Mouse (Mus musculus): ENCODE measurements around the gene Mettl24. TPM values are rescaled to one million over a fixed set of nuclear protein-coding genes. Genes with fewer than 3 reads are reported as not detected.
"Not testable (repeated sequence)": the region's sequence is repeated elsewhere in the genome, so short reads cannot be mapped to it uniquely, and the experiment has no call there.

Gene Mettl24
- polyA plus RNA-seq, 1 experiment: not detected

DNA sequence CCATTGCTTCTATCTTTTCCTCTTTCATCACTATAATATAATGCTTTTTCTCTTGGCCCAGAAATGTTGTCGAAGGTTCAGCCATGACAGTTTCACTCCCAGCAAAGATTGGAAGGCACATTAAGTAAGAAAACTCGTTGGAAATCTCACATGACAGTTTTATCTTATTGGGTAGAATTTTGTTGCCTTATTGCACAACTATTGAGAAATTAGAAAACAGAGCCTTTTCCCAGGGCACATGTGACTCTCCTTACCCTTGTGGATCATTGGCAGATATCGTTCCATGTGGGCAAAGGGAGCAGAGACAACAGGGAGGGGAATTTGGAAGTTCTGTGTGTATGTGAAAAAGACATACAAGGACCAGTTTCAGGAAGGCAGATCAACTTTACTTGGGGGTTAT is 107.3 kb downstream of the Mettl24 start:
- Histone ChIP-seq H3K4me1 (ENCODE audit: control insufficient read depth, insufficient read depth, low read length) (no peaks in the 10 kb centered on the region), H3K27ac (ENCODE audit: insufficient read depth, low read depth, low read length) (no peak overlapping the region), H3K4me3 (ENCODE audit: insufficient read depth, low read depth, low read length) (no peak overlapping the region)
- WGBS: 75% methylated on average over 3 of the region's 3 CpGs
- no peak for TF ChIP-seq POLR2A (IDR thresholded peaks at IDR 0.05; ENCODE audit: insufficient read depth, low read depth, low read length)
- TF ChIP-seq CTCF (IDR thresholded peaks at IDR 0.05; ENCODE audit: insufficient read depth, low read depth, low read length): no peak

DNA sequence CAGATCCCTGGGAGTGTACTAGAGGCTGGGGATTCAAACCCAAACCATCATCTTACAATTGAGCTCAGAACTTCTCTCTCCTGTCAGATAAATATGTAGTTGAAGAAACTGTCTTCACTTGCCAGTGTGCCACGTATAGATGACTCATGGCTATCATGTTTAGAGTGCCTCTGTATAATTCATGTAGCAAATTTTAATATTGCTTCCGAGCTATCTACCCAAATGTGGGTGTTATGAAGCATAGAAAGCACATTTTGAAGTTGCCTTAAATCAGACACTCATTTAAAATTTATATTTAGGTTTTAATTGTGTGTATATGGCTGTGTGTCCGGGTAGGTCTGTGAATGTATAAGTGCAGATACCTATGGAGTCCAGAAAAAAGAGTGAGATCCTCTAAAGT is 109.0 kb downstream of the Mettl24 start:
- WGBS: 87% methylated on average over 3 of the region's 3 CpGs
- H3K27ac ChIP-seq (ENCODE audit: insufficient read depth, low read depth, low read length): no peak overlapping the region

DNA sequence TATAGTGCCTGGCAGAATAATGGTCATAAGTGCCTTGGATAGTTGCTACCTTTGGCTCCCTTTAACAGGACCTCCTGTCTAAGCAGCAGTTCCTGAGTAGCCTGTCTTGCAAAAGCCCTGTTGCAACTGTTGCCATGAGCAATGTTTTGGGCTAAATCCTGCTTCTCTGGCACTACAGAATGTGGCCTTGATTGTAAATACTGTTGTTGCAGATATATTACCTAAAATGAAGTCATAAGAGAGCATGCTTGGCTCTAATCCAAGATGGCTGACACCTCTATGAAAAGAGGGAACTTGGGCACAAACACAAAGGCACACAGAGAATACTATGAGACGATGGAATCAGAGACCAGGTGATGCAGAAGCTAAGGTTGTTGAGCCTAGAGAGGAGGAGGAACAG is 122.1 kb downstream of the Mettl24 start:
- Histone ChIP-seq H3K27ac (ENCODE audit: insufficient read depth, low read depth, low read length) (no peak overlapping the region), H3K4me3 (ENCODE audit: insufficient read depth, low read depth, low read length) (no peak overlapping the region), H3K4me1 (ENCODE audit: control insufficient read depth, insufficient read depth, low read length) (no peaks in the 10 kb centered on the region)
- WGBS: 63% methylated on average over 1 of the region's 1 CpGs
- TF ChIP-seq POLR2A (IDR thresholded peaks at IDR 0.05; ENCODE audit: insufficient read depth, low read depth, low read length) (no peak), CTCF (IDR thresholded peaks at IDR 0.05; ENCODE audit: insufficient read depth, low read depth, low read length) (no peak)

More for the DNA sequence above, 109.0 kb downstream of the Mettl24 start:
- Histone ChIP-seq H3K4me3 (ENCODE audit: insufficient read depth, low read depth, low read length) (no peak overlapping the region), H3K4me1 (ENCODE audit: control insufficient read depth, insufficient read depth, low read length) (no peaks in the 10 kb centered on the region)
- TF ChIP-seq POLR2A (IDR thresholded peaks at IDR 0.05; ENCODE audit: insufficient read depth, low read depth, low read length) (no peak), CTCF (IDR thresholded peaks at IDR 0.05; ENCODE audit: insufficient read depth, low read depth, low read length) (no peak)

DNA sequence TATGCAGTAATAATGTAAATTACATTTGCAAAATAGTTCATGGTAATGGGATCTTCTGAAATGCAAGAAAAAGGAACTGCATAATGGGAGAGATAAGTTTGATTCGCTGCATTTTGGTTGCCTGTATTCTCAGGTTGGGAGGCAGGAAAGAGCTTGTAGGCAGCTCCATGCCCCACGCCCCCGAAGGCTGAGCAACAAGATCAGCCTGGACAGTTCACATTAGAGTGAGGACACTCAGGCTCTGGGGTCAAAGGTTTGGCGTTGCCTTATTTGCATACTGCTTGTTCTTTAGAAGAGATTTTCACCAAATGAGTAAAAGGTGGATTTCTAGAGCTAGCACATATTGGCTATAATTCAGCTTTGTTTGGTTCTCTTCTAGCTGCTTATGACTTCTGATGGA is 123.1 kb downstream of the Mettl24 start:
- H3K4me3 ChIP-seq (ENCODE audit: insufficient read depth, low read depth, low read length): no peak overlapping the region
- no peaks in the 10 kb centered on the region for H3K4me1 ChIP-seq (ENCODE audit: control insufficient read depth, insufficient read depth, low read length)
- TF ChIP-seq CTCF (IDR thresholded peaks at IDR 0.05; ENCODE audit: insufficient read depth, low read depth, low read length): no peak
- no peak for TF ChIP-seq POLR2A (IDR thresholded peaks at IDR 0.05; ENCODE audit: insufficient read depth, low read depth, low read length)
- 88% methylated on average over 4 of the region's 4 CpGs for WGBS
- no peak overlapping the region for H3K27ac ChIP-seq (ENCODE audit: insufficient read depth, low read depth, low read length)

DNA sequence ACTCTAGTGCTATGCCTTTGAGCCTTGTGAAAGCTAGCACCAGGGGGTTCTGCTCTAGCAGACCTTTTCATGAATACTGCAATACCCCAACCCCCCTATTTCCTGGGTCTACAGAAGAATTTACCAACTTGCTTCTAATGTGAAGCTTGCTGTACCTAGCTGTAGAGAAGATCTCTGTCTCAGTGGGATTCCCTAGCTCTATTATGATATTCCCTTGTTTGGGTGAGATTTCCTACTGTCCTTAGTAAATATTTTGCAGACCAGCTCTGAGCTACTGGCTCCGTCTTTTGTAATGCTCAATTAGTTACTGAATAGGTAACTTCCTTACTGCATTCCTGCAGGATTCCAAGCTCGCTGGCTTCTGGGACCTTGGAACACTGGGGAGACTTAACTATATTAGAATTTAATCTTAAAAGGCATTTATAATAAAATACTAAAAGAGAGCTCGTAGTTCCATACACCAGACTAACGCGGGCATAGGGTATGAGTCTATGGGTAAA is 126.4 kb downstream of the Mettl24 start:
- H3K27ac ChIP-seq (ENCODE audit: insufficient read depth, low read depth, low read length); H3K4me1 ChIP-seq (ENCODE audit: control insufficient read depth, insufficient read depth, low read length); H3K4me3 ChIP-seq (ENCODE audit: insufficient read depth, low read depth, low read length): not testable (repeated sequence)
- WGBS: 57% methylated on average over 5 of the region's 5 CpGs

DNA sequence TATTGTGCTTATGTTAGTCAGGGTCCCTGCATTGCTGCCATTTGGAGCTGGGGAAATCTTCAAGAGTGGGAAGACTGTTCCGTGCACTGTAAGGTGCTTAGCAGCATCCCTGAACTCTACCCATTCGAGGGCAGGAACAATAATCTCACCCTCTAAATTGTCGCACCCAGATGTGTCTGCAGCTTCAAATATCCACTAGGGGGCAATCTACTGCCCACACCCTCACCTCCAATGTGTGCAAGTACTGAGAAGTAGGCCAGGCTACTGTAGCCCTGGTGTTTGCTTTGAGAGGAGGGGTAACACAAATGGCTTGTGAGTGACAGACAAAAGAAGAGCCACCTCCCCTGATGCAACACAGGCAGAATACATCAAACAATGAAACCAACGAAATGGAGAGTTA is 130.5 kb downstream of the Mettl24 start:
- WGBS: 77% methylated on average over 4 of the region's 4 CpGs
- Histone ChIP-seq H3K4me3 (ENCODE audit: insufficient read depth, low read depth, low read length) (no peak overlapping the region), H3K4me1 (ENCODE audit: control insufficient read depth, insufficient read depth, low read length) (no peaks in the 10 kb centered on the region), H3K27ac (ENCODE audit: insufficient read depth, low read depth, low read length) (no peak overlapping the region)
- no peak for TF ChIP-seq CTCF (IDR thresholded peaks at IDR 0.05; ENCODE audit: insufficient read depth, low read depth, low read length)
- TF ChIP-seq POLR2A (IDR thresholded peaks at IDR 0.05; ENCODE audit: insufficient read depth, low read depth, low read length): no peak

DNA sequence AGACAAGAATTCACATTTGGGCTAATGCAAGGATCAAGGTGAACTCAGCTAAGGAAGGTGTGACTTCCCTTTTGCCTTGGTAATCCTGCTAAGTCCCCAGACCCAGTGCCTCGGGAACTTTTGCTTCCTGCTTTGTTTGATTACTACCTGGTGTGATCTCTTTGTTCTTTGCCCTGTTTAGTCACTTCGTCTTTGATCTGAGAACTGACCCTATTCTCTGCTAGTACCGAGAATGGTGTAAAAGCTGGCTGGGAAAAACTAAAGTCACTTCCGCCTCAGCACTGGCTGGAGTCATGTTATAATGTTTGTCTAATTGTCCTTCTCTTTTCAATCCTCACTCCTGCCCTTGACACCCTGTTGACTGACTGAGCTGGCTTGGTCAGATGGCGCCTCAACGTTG is 133.4 kb downstream of the Mettl24 start:
- 63% methylated on average over 6 of the region's 6 CpGs for WGBS
- Histone ChIP-seq H3K4me1 (ENCODE audit: control insufficient read depth, insufficient read depth, low read length) (no peaks in the 10 kb centered on the region), H3K4me3 (ENCODE audit: insufficient read depth, low read depth, low read length) (no peak overlapping the region), H3K27ac (ENCODE audit: insufficient read depth, low read depth, low read length) (no peak overlapping the region)
- no peak for TF ChIP-seq CTCF (IDR thresholded peaks at IDR 0.05; ENCODE audit: insufficient read depth, low read depth, low read length)
- no peak for TF ChIP-seq POLR2A (IDR thresholded peaks at IDR 0.05; ENCODE audit: insufficient read depth, low read depth, low read length)

DNA sequence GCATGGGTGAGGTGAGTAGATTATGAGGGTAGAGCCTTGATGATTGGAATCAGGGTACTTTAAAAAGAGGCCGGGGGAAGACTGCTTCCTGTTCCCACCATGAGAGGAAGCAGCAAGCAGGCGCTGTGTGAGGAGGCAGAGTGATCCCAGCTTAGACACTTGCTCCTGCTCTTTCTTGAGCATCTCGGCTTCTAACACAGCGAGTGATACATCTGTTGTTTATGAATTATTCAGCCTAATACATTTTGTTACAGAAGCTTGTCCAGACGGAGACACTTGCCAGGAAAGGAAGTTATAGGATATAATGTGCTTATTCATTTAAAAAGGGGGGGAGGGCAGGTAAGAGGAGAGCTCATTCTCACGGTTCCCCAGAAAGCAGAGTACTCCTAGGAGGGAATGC is 142.9 kb downstream of the Mettl24 start:
- 81% methylated on average over 6 of the region's 6 CpGs for WGBS
- no peak for TF ChIP-seq POLR2A (IDR thresholded peaks at IDR 0.05; ENCODE audit: insufficient read depth, low read depth, low read length)
- no peak for TF ChIP-seq CTCF (IDR thresholded peaks at IDR 0.05; ENCODE audit: insufficient read depth, low read depth, low read length)
- no peak overlapping the region for H3K4me3 ChIP-seq (ENCODE audit: insufficient read depth, low read depth, low read length)
- H3K27ac ChIP-seq (ENCODE audit: insufficient read depth, low read depth, low read length): no peak overlapping the region
- H3K4me1 ChIP-seq (ENCODE audit: control insufficient read depth, insufficient read depth, low read length): no peaks in the 10 kb centered on the region

DNA sequence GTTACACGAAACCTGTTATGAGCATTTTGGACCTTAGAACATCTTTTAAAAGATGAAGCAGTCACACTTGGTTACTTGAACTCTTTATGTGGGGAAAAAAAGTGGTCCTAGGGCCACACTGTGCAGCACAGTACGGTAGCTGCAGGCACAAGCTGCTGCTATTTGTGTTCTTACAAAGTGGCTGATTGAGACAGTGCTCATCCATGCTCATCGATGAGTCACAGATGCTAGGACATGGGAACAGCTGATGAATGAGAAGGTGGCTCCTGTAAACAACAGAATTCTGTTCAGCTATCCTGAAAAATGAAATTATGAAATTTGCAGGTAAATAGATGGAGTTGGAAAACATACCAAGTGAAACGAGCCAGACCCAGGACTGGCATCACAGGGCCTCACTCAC is 144.6 kb downstream of the Mettl24 start:
- WGBS: 70% methylated on average over 4 of the region's 4 CpGs
- no peak overlapping the region for H3K27ac ChIP-seq (ENCODE audit: insufficient read depth, low read depth, low read length)
- 0 out of 2 replicates have a peak, but pooled peaks cover 4% of the 10 kb centered on the region for H3K4me1 ChIP-seq (ENCODE audit: control insufficient read depth, insufficient read depth, low read length)
- TF ChIP-seq CTCF (IDR thresholded peaks at IDR 0.05; ENCODE audit: insufficient read depth, low read depth, low read length) (no peak), POLR2A (IDR thresholded peaks at IDR 0.05; ENCODE audit: insufficient read depth, low read depth, low read length) (no peak)
- no peak overlapping the region for H3K4me3 ChIP-seq (ENCODE audit: insufficient read depth, low read depth, low read length)

DNA sequence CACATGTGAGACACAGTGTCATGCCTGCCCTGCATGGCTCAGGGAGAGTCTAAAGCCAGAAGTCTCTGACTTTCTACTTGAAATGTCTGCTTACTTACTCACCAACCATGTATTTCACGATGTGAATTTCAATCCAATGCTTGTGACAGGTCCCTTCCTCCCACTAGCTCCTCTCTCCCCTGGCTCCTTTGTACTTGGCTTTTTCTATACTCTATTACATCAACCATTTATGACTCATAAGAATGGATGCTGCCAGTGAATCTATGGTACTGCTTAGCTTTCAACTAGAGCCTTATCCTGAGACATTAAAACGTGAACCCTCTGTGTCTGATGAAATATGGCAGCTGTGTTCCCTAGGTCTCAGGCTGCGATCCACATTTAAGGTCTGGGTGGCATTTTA is 147.2 kb downstream of the Mettl24 start:
- Histone ChIP-seq H3K4me3 (ENCODE audit: insufficient read depth, low read depth, low read length) (no peak overlapping the region), H3K27ac (ENCODE audit: insufficient read depth, low read depth, low read length) (no peak overlapping the region), H3K4me1 (ENCODE audit: control insufficient read depth, insufficient read depth, low read length) (0 out of 2 replicates have a peak, but pooled peaks cover 4% of the 10 kb centered on the region)
- 68% methylated on average over 3 of the region's 3 CpGs for whole genome bisulfite sequencing
- TF ChIP-seq CTCF (IDR thresholded peaks at IDR 0.05; ENCODE audit: insufficient read depth, low read depth, low read length) (no peak), POLR2A (IDR thresholded peaks at IDR 0.05; ENCODE audit: insufficient read depth, low read depth, low read length) (no peak)

Measured in olfactory bulb, adult 2 months (tissue).